Mouse (Mus musculus) liver, embryonic 11.5 days (tissue): ENCODE data around the gene Prkacb. TPM values are rescaled to one million over a fixed set of nuclear protein-coding genes. Genes with fewer than 3 reads are reported as not detected.
A peak's percentile ranks its signal among the peaks of the same experiment; 100 is the strongest.

Experiments
- ATAC-seq: fragments of 200-750 bp; cut with Nextera tagmentation; replicated peaks from 2 replicates; pipeline ENCODE4 v1.8.0; 2017; ENCODE audit warnings: moderate number of reproducible peaks, mild to moderate bottlenecking, moderate TSS enrichment, moderate library complexity; ENCODE audit not compliant: low FRiP score
- DNase-seq: peaks from one replicate; pipeline ENCODE4 v3.0.0-alpha.2; 2017; ENCODE audit warnings: low spot score
- H3K27ac ChIP-seq: fragments of 300-500 bp; sonication (generic); 2 replicates; pipeline ENCODE4 v1.5.1; 2014; ENCODE audit warnings: mild to moderate bottlenecking, low read depth, low read length, control low read depth
- H3K27me3 ChIP-seq: fragments of 300-500 bp; sonication (generic); replicated peaks from 2 replicates; pipeline ENCODE4 v1.6.1; 2014; ENCODE audit warnings: low read length, mixed read lengths; ENCODE audit not compliant: control insufficient read depth, insufficient read depth
- H3K36me3 ChIP-seq: fragments of 300-500 bp; sonication (generic); 2 replicates; pipeline ENCODE4 v1.6.1; 2014; ENCODE audit warnings: mild to moderate bottlenecking, low read length, moderate library complexity, mixed read lengths; ENCODE audit not compliant: control insufficient read depth, insufficient read depth
- H3K4me1 ChIP-seq: fragments of 300-500 bp; sonication (generic); replicated peaks from 2 replicates; pipeline ENCODE4 v1.6.1; 2014; ENCODE audit warnings: low read length, mixed read lengths; ENCODE audit not compliant: control insufficient read depth, insufficient read depth
- H3K4me2 ChIP-seq: fragments of 300-500 bp; sonication (generic); 2 replicates; pipeline ENCODE4 v1.6.1; 2014; ENCODE audit warnings: mild to moderate bottlenecking, control low read depth, moderate library complexity
- H3K4me3 ChIP-seq: fragments of 300-500 bp; sonication (generic); 2 replicates; pipeline ENCODE4 v1.5.1; 2014; ENCODE audit warnings: low read depth, low read length, control low read depth
- H3K9ac ChIP-seq: fragments of 300-500 bp; sonication (generic); 2 replicates; pipeline ENCODE4 v1.6.1; 2014; ENCODE audit warnings: low read depth, low read length, control low read depth
- H3K9me3 ChIP-seq: fragments of 300-500 bp; sonication (generic); 2 replicates; pipeline ENCODE4 v1.6.1; 2016; ENCODE audit warnings: low read length, inconsistent platforms, mixed read lengths; ENCODE audit not compliant: control insufficient read depth
- WGBS: fragments of 180-500 bp; shearing (Covaris S2); extraction: QIAGEN DNeasy Blood & Tissue Kit; methylation state at CpG from one replicate; pipeline ENCODE4 v1.1.7; 2014; 5-methylcytosine and 5-hydroxymethylcytosine counted together
- polyA plus RNA-seq: library from polyadenylated mRNA; unstranded; fragments of >200 nt; fragmentation: Nextera tagmentation; extraction: Ambion mirVana; gene quantifications from 2 replicates; pipeline ENCODE4 v1.2.1, GENCODE M21; 2014

The Prkacb gene
- polyA plus RNA-seq, 1 experiment from 2014 or later = 38.6 TPM

DNA sequence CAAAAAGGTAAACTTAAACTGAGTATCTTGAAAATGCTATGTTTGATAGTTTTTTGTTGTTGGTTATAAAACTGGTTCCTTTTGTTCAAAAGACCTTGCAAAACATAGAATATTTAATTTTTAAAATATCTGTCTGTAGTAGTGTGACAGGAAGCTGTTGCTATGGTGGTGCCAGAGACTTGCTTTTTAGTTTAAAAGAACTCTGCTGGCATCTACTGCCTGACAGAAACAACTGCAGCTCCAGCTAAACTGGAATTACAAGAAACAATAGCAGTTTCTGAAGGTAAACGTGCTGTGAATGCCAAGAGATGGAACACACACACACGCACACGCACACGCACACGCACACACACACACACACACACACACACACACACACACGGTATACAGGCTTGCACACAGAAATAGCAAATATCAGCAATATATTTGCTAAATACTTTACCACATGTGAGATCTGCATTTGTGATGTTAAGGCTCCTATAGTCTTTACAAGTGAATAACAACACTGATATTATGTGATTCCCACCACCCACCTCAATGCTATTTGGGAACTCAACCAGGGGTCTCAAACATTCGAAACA, 29.1 kb downstream of the Prkacb start:
- Histone ChIP-seq H3K4me1 (peaks cover 2% of the 10 kb centered on the region; the same call in 1 of the 2 replicates), H3K9ac (no peak overlapping the region), H3K27me3 (no peaks in the 10 kb centered on the region), H3K4me2 (no peak overlapping the region), H3K27ac (no peak overlapping the region), H3K4me3 (no peak overlapping the region), H3K36me3 (no peaks in the 10 kb centered on the region), H3K9me3 (no peaks in the 10 kb centered on the region)
- DNase-seq = no peak
- WGBS = 81% methylated on average over 7 of the region's 7 CpGs
- ATAC-seq = 0 out of 2 replicates have a peak, but pooled peaks have one; percentile 29

DNA sequence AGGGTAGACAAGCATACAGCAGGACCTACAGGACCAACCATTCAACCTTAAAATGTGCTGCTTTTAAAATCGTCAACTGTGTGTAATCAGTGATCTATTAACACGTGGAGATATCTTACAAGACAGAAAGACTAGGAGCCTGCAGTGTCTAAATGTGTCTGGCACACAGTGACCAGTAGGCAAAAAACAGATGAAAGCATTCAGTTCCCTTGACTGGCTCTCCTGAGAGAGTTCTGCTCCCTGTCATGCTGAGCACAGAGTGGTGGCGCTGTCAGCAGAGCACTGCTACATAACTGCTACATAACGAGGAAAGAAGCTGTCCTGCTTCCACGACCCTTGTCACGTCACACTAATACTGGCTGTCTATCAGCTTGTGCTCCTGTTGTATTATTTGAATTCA, 30.2 kb downstream of the Prkacb start:
- H3K27ac ChIP-seq = no peak overlapping the region
- no peak overlapping the region for H3K4me2 ChIP-seq
- no peaks in the 10 kb centered on the region for H3K36me3 ChIP-seq
- ATAC-seq = peak; percentile 22; the same call in 1 of the 2 replicates
- H3K9ac ChIP-seq = no peak overlapping the region
- H3K4me1 ChIP-seq = peaks cover 5% of the 10 kb centered on the region; the same call in 1 of the 2 replicates
- 43% methylated on average over 6 of the region's 6 CpGs for WGBS
- H3K9me3 ChIP-seq = no peaks in the 10 kb centered on the region
- no peak overlapping the region for H3K4me3 ChIP-seq
- no peaks in the 10 kb centered on the region for H3K27me3 ChIP-seq
- DNase-seq = no peak

DNA sequence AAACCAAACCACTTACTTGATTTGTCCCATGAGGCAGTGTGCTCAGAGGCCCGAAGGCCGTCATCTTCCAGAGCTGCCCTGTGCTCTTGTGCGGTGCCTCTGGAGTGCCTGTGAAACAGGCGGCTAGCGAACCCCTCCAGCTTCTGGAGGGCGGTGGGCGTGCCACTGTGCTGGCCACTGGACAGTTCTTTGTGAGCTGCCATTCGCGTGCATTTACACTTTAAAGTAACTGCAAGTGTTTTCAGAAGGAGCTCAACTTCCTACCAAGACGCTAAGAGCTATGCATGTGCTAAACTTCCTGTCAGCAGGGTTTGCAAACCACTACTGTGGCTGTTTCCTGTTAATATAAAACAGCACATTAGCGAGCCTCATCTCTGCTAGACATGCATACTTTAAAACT, 31.7 kb downstream of the Prkacb start:
- H3K36me3 ChIP-seq = no peaks in the 10 kb centered on the region
- H3K27ac ChIP-seq = peak overlapping the region; percentile 34; the same call in 1 of the 2 replicates
- no peaks in the 10 kb centered on the region for H3K27me3 ChIP-seq
- no peak for DNase-seq
- peak overlapping the region; percentile 32 for H3K4me2 ChIP-seq
- WGBS = 23% methylated on average over 11 of the region's 11 CpGs
- no peak for ATAC-seq
- H3K9ac ChIP-seq = no peak overlapping the region
- no peaks in the 10 kb centered on the region for H3K9me3 ChIP-seq
- H3K4me3 ChIP-seq = peak overlapping the region; percentile 22; the same call in 1 of the 2 replicates
- H3K4me1 ChIP-seq = peaks cover 5% of the 10 kb centered on the region; the same call in 1 of the 2 replicates

DNA sequence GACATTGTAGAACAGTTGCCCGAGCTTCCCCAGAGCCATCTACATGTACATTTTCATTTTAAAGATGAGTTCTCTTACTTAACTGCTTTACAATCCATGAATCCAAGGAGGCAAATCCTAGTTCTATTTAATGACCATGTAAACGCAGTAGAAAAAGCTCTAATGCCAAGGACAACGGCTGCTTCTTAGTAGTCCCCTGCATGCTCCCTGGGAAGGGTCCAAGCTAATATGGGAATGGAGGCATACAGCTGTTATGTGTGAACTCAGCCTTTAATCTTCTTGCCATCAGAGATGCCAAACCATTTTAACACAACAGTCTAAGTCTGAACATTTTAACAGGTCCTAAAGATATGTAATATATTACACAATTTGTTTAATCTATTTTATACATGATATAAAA, 32.5 kb downstream of the Prkacb start:
- H3K9me3 ChIP-seq = no peaks in the 10 kb centered on the region
- 85% methylated on average over 3 of the region's 3 CpGs for WGBS
- ATAC-seq (no peak), DNase-seq (no peak)
- H3K9ac ChIP-seq = no peak overlapping the region
- no peaks in the 10 kb centered on the region for H3K27me3 ChIP-seq
- H3K36me3 ChIP-seq = no peaks in the 10 kb centered on the region
- H3K4me3 ChIP-seq = no peak overlapping the region
- peaks cover 5% of the 10 kb centered on the region; the same call in 1 of the 2 replicates for H3K4me1 ChIP-seq
- no peak overlapping the region for H3K4me2 ChIP-seq
- no peak overlapping the region for H3K27ac ChIP-seq

DNA sequence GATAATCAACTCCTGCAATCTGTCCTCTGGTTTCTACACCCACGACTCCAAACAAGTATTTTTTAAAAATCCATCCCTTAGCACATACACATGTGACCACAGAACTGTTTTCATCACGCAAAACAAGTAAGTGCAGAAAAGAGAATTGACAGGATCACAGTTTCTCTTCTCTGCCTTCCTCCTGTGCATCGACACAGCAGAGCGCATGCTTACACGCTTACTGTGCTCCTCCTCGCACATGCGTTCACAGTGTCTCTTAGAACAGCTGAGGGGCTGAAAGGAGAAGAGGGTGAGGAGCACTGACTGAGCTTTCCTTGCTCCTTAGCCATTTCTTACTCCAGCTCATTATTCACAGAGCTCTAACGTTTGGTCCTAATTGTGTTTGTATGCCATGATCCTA, 33.9 kb downstream of the Prkacb start:
- Histone ChIP-seq H3K4me1 (peaks cover 5% of the 10 kb centered on the region; the same call in 1 of the 2 replicates), H3K4me3 (no peak overlapping the region)

DNA sequence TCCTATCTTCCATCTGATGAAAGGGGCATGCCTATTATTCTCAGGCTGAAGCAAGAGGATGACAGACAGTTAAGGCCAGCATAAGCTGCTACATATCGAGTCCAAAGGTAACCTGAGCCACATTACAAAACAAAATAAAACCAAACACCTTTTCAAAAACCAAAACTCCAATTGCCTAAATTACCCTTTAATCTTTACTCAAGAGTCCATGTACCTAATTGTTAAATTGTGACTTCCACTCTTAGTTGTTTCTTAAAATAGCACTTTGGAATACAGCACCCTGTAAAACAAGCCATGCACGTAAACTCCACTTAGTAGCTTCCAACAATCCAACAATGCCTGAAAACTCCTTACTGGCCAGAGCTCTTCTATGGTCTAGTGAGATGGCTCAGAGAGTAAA, 34.3 kb downstream of the Prkacb start:
- 87% methylated on average over 2 of the region's 2 CpGs for whole genome bisulfite sequencing
- Histone ChIP-seq H3K9ac (no peak overlapping the region), H3K4me1 (peaks cover 5% of the 10 kb centered on the region; the same call in 1 of the 2 replicates), H3K4me2 (no peak overlapping the region), H3K36me3 (no peaks in the 10 kb centered on the region), H3K4me3 (no peak overlapping the region), H3K27ac (no peak overlapping the region), H3K27me3 (no peaks in the 10 kb centered on the region), H3K9me3 (no peaks in the 10 kb centered on the region)
- no peak for DNase-seq
- no peak for ATAC-seq

More for the DNA sequence above, 33.9 kb downstream of the Prkacb start:
- H3K9me3 ChIP-seq = no peaks in the 10 kb centered on the region
- no peaks in the 10 kb centered on the region for H3K36me3 ChIP-seq
- H3K4me2 ChIP-seq = no peak overlapping the region
- 81% methylated on average over 8 of the region's 8 CpGs for WGBS
- H3K27me3 ChIP-seq = no peaks in the 10 kb centered on the region
- no peak for ATAC-seq
- no peak overlapping the region for H3K27ac ChIP-seq
- H3K9ac ChIP-seq = no peak overlapping the region
- DNase-seq = no peak

DNA sequence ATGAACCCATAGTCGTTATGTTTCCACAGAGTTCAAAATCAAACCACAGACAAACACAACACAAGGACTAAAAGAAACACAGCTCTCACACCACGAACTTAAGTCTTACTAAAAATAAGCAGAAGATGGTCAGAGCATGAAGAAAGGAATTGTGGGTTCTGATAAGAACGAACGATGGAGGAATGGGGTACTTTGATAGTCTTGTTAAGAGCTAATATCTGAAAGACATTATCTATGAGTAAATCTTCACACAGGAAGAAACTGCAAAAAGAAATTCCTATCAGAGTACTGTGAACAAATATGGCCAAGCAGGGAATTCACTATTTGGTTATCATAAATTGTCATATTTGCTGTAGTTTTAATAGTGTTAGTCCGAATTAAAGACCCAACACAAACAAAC, 36.1 kb downstream of the Prkacb start:
- no peak overlapping the region for H3K4me3 ChIP-seq
- no peaks in the 10 kb centered on the region for H3K27me3 ChIP-seq
- 48% methylated on average over 5 of the region's 5 CpGs for WGBS
- no peaks in the 10 kb centered on the region for H3K36me3 ChIP-seq
- H3K4me1 ChIP-seq = peaks cover 5% of the 10 kb centered on the region; the same call in 1 of the 2 replicates
- H3K9me3 ChIP-seq = no peaks in the 10 kb centered on the region
- H3K4me2 ChIP-seq = no peak overlapping the region
- H3K27ac ChIP-seq = no peak overlapping the region
- DNase-seq (no peak), ATAC-seq (no peak)
- no peak overlapping the region for H3K9ac ChIP-seq

DNA sequence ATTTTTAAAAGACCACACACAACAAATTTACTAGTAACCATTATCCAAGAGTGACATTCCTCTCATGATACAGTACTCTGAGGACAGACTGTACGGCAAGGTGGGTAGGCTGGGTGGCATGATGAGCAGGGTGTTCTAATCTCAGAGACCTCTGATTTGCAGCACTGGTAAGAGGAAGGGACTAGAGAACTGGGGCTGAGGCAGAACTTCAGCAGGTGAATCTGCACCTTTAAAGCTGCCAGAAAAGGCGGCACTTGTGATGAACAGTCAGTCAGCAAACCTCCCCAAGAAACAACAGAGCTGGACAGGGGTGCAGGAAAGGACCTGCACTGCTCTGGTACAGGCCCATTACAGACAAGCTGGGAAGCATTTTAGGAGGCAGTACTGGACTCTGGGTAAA, 41.9 kb downstream of the Prkacb start:
- WGBS = 77% methylated on average over 2 of the region's 2 CpGs
- Histone ChIP-seq H3K27ac (no peak overlapping the region), H3K9me3 (no peaks in the 10 kb centered on the region), H3K27me3 (no peaks in the 10 kb centered on the region), H3K36me3 (no peaks in the 10 kb centered on the region), H3K9ac (no peak overlapping the region), H3K4me1 (peaks cover 15% of the 10 kb centered on the region), H3K4me3 (no peak overlapping the region), H3K4me2 (no peak overlapping the region)
- ATAC-seq (no peak), DNase-seq (no peak)
